Mouse (Mus musculus): ENCODE measurements around the gene Ppcdc. TPM values are rescaled to one million over a fixed set of nuclear protein-coding genes. Genes with fewer than 3 reads are reported as not detected.

The Ppcdc gene
- 10 to 100 TPM; 76.9 to 92.2 TPM for total RNA-seq (2023)

GRCm38 (mm10) chr9:57439522-57440295 is at the start of gene Ppcdc:
Gene Ppcdc, minus strand, starts transcription at chr9:57440124.

GRCm38 (mm10) chr9:57467896-57468549 is 28.1 kb upstream of the Ppcdc start, which contains the start of gene Scamp5:
Gene Scamp5, minus strand, starts transcription at chr9:57468060.

Other genes with a start within 250 kb of the Ppcdc start
- gene Trcg1, start 203.6 kb downstream of the Ppcdc start, total RNA-seq (2023): not detected
- gene 1700017B05Rik, start 177.5 kb downstream of the Ppcdc start, total RNA-seq (2023): 100 to 1,000 TPM; 158 to 164 TPM
- not detected for gene Scamp5, start 27.9 kb upstream of the Ppcdc start, total RNA-seq (2023)
- not detected for gene Rpp25, start 63.9 kb upstream of the Ppcdc start, total RNA-seq (2023)
- 100 to 1,000 TPM in 1 of 2 experiments, 10 to 100 TPM in 1; 97.3 to 115 TPM for gene Cox5a, start 81.2 kb upstream of the Ppcdc start, total RNA-seq (2023)
- gene Fam219b, start 97.4 kb upstream of the Ppcdc start, total RNA-seq (2023): 10 to 100 TPM; 14.0 to 22.5 TPM
- gene Mpi, start 112.6 kb upstream of the Ppcdc start, total RNA-seq (2023): 10 to 100 TPM; 11.6 to 13.3 TPM
- gene Scamp2, start 120.8 kb upstream of the Ppcdc start, total RNA-seq (2023): 100 to 1,000 TPM; 104 to 110 TPM
- gene Ulk3, start 149.3 kb upstream of the Ppcdc start, total RNA-seq (2023): 100 to 1,000 TPM in 1 of 2 experiments, 10 to 100 TPM in 1; 98.3 to 103 TPM
- gene Cplx3, start 166.2 kb upstream of the Ppcdc start, total RNA-seq (2023): not detected
- gene Lman1l, start 180.7 kb upstream of the Ppcdc start, total RNA-seq (2023): 1 to 10 TPM; 1.0 to 1.4 TPM
- gene Csk, start 213.5 kb upstream of the Ppcdc start, total RNA-seq (2023): 100 to 1,000 TPM; 625 to 646 TPM
- not detected for gene Cyp1a2, start 243.6 kb upstream of the Ppcdc start, total RNA-seq (2023)
- gene Cyp1a1, start 247.8 kb upstream of the Ppcdc start, total RNA-seq (2023): not detected